Mouse (Mus musculus): Measurements from ENCODE around the gene Slc12a9.

- TF ChIP-seq CTCF (IDR thresholded peaks at IDR 0.05; ENCODE audit: control insufficient read depth, insufficient read depth, insufficient read length) (no peak), USF1 (IDR thresholded peaks at IDR 0.05; ENCODE audit: low read depth) (no peak)
Observed at GRCm38 (mm10) chr5:137287953-137288743, 45.2 kb downstream of the Slc12a9 start.

All from C2C12 (cell line).